Mouse (Mus musculus) kidney, postnatal 36 days (tissue): ENCODE data around the gene Tmie.
"Not testable (repeated sequence)": the region's sequence is repeated elsewhere in the genome, so short reads cannot be mapped to it uniquely, and the experiment has no call there.

Experiments
- DNase-seq, 2 experiments: peaks; one replicate each; pipeline ENCODE4 v3.0.0; 2021 to 2022; ENCODE audit warnings: mixed read lengths in 2 of 2

The Tmie gene

DNA sequence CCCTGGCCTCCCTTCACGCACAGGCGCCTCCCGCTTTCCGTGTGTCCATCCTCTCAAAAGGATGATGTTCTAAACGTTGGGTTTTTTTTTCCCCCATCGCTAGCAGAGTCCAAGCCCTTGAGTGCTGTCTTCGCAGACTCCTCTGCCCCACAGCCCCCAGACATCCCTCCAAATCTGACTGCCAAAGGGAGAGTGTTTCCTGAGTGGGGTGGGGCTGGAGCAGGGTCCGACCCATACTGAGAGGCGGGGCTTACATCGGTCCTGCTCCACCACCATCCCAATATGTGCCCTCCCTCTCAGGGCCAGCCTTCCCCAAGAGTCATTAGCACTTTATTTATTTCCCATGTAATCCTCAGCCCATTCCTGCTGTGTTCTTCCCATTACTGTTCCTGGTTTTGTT is 45.0 kb downstream of the Tmie start:
- no peak for DNase-seq

DNA sequence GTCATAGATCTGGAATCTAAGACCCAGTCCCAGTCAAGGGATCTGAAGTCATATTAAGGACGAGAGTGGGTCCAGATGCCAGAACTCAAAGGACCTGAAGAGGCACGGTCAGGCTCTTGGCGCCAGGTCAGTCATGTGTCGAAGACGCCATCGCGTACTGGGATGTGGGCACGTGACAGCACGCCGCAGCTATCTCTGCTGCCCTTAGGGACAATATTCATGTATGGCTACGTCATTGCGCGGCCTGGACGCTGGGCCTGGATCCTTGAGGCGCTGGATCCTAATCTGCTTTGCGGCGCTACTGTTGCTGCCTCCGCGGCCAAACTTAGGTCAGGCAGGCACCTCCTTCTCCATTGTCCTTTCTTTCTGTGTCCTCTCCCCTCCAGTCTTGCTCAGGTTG is 45.5 kb downstream of the Tmie start, which contains the start of gene Prss45:
Gene Prss45, plus strand, starts transcription at position 178 of the 400 bp plus-strand sequence.
- DNase-seq = no peak

- DNase-seq = peak in 1 of 2 experiments; percentile 13
Measured at GRCm38 (mm10) chr9:110833021-110833420, 46.9 kb downstream of the Tmie start.

- no peak for DNase-seq
Measured at GRCm38 (mm10) chr9:110826390-110826789, 53.5 kb downstream of the Tmie start, which contains the start of gene Prss43. Prss43 (plus strand) TSS chr9:110826690.

- no peak for DNase-seq
Measured at GRCm38 (mm10) chr9:110825832-110826231, 54.1 kb downstream of the Tmie start.

DNA sequence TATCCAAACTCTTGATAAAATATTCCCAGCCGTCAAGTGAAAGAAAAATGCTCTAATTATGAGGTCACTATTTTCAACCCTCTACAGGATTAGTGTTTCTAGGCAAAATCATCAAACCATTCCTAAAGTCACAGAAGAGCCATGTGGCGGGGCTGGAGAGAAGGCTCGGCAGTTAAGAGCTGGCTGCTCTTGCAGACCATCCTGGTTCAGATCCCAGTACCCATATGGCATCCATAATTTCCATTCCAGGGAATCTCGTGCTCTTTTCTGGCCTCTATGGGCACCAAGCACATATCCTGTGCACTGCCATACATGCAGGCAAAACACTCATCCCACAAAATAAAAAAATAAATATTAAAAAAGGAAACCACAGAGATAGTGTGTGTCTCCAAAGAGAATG is 54.5 kb downstream of the Tmie start:
- no peak for DNase-seq

- peak; percentile 27 to 68 for DNase-seq
Measured at GRCm38 (mm10) chr9:110821436-110821835, 58.5 kb downstream of the Tmie start.

DNA sequence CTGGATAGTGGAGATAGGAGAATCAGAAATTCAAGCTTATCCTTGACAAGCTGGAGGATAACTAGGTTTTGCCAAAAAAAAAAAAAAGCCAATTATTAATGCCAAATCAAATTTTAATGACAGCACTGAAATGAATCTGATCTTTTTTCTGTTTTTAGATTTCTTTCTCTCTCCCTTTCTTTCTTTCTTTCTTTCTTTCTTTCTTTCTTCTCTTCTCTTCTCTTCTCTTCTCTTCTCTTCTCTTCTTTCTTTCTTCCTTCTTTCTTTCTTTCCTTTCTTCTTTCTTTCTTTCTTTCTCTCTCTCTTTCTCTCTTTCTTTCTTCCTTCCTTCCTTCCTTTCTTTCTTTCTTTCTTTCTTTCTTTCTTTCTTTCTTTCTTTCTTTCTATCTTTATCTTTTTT is 59.4 kb downstream of the Tmie start:
- not testable (repeated sequence) for DNase-seq
